Mouse (Mus musculus): ENCODE measurements around the gene Vmn1r68.

GRCm38 (mm10) chr7:10558385-10558784 lies at the start of gene Vmn1r68:
- TF ChIP-seq POLR2A (IDR thresholded peaks at IDR 0.05; ENCODE audit: borderline replicate concordance, extremely low read depth, low read depth, low read length): no peak
- TF ChIP-seq CTCF (IDR thresholded peaks at IDR 0.05; ENCODE audit: insufficient read depth, low read length): no peak

Measured in lung, adult 2 months (tissue).